Mouse (Mus musculus) olfactory bulb, adult 2 months (tissue): ENCODE results near the gene Bmp5.

Experiments used
- CTCF ChIP-seq: fragments of 200-500 bp; IDR thresholded peaks from 2 replicates; pipeline ENCODE4 v1.5.1; 2012; ENCODE audit warnings: low read depth, mild to moderate bottlenecking, low read length, moderate library complexity; ENCODE audit not compliant: insufficient read depth
- POLR2A ChIP-seq: fragments of 200-500 bp; IDR thresholded peaks from 2 replicates; pipeline ENCODE4 v1.6.1; 2012; ENCODE audit warnings: mild to moderate bottlenecking, low read depth, low read length, moderate library complexity; ENCODE audit not compliant: insufficient read depth

DNA sequence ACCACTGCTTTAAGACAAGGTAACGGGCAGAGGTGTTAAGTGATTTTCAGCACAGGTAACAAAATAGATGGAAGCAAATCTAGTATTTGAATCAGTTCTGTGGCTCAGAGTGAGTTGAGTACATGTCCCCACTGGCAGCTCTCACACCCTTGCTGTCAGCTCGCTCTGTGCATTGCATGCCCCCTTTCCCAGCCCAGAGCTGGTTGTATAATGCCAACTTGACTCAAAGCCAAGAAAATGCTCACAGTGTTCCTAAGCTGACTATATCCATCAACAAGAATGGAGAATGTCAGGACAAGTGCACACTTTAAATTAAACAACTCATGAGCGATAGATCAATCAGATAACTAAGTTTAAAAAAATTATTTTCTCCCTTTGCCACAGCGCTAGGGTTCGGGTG, 8.6 kb upstream of the Bmp5 start:
- TF ChIP-seq CTCF, result no peak
- no peak for TF ChIP-seq POLR2A
